Mouse (Mus musculus): ENCODE results near the gene Ankrd35. TPM values are rescaled to one million over a fixed set of nuclear protein-coding genes. Genes with fewer than 3 reads are reported as not detected.
"Not testable (repeated sequence)": the region's sequence is repeated elsewhere in the genome, so short reads cannot be mapped to it uniquely, and the experiment has no call there.

Ankrd35 gene
- total and polyA plus RNA-seq, 3 experiments = 0.80 to 1.2 (median 1.2) TPM

- Histone ChIP-seq H3K27me3 (ENCODE audit: control insufficient read depth, insufficient read depth, low read length) (no peaks in the 10 kb centered on the region), H3K36me3 (ENCODE audit: control insufficient read depth, insufficient read depth, low read length) (no peaks in the 10 kb centered on the region), H3K4me1 (ENCODE audit: control insufficient read depth, insufficient read depth, low read length) (peaks cover 2% of the 10 kb centered on the region), H3K9ac (ENCODE audit: low read depth, low read length) (no peak overlapping the region), H3K4me3 (no peak overlapping the region), H3K79me2 (replicated peaks; ENCODE audit: control insufficient read depth, insufficient read depth, low read length) (no peaks in the 10 kb centered on the region), H3K27ac (no peak overlapping the region)
- no peak for DNase-seq
- intact Hi-C loops (cut with DNase I) = loop anchor here (5.0 kb wide), 1 partner anchor 60 kb away; the partner anchor contains the start of gene Nudt17
- WGBS = 89% methylated on average over 3 of the region's 3 CpGs
- no peak for TF ChIP-seq EP300 (IDR thresholded peaks at IDR 0.05; ENCODE audit: insufficient read depth, low read depth, low read length)
Observed at GRCm38 (mm10) chr3:96647365-96647764, 22.6 kb upstream of the Ankrd35 start.

- no peaks in the 10 kb centered on the region for H3K27me3 ChIP-seq (ENCODE audit: control insufficient read depth, insufficient read depth, low read length)
- no peak overlapping the region for H3K27ac ChIP-seq
- TF ChIP-seq EP300 (IDR thresholded peaks at IDR 0.05; ENCODE audit: insufficient read depth, low read depth, low read length) (no peak), CTCF (IDR thresholded peaks at IDR 0.05) (no peak), POLR2A (IDR thresholded peaks at IDR 0.05; ENCODE audit: insufficient read depth, low read depth, low read length) (no peak)
- WGBS = 55% methylated on average over 2 of the region's 2 CpGs
- H3K4me1 ChIP-seq (ENCODE audit: control insufficient read depth, insufficient read depth, low read length) = peaks cover 2% of the 10 kb centered on the region; the same call in 1 of the 2 replicates
- no peak for DNase-seq
- no peaks in the 10 kb centered on the region for H3K79me2 ChIP-seq (replicated peaks; ENCODE audit: control insufficient read depth, insufficient read depth, low read length)
- intact Hi-C loops (cut with DNase I) = no loop called here
- no peaks in the 10 kb centered on the region for H3K36me3 ChIP-seq (ENCODE audit: control insufficient read depth, insufficient read depth, low read length)
- no peak overlapping the region for H3K9ac ChIP-seq (ENCODE audit: low read depth, low read length)
- no peak overlapping the region for H3K4me3 ChIP-seq
Observed at GRCm38 (mm10) chr3:96660901-96661300, 9.0 kb upstream of the Ankrd35 start.

- Histone ChIP-seq H3K27me3 (ENCODE audit: control insufficient read depth, insufficient read depth, low read length) (no peaks in the 10 kb centered on the region), H3K36me3 (ENCODE audit: control insufficient read depth, insufficient read depth, low read length) (no peaks in the 10 kb centered on the region), H3K27ac (no peak overlapping the region; the same call in 1 of the 2 replicates), H3K4me1 (ENCODE audit: control insufficient read depth, insufficient read depth, low read length) (peaks cover 2% of the 10 kb centered on the region; the same call in 1 of the 2 replicates), H3K4me3 (no peak overlapping the region), H3K79me2 (replicated peaks; ENCODE audit: control insufficient read depth, insufficient read depth, low read length) (no peaks in the 10 kb centered on the region), H3K9ac (ENCODE audit: low read depth, low read length) (no peak overlapping the region)
- no peak for TF ChIP-seq CTCF (IDR thresholded peaks at IDR 0.05)
- no peak for TF ChIP-seq EP300 (IDR thresholded peaks at IDR 0.05; ENCODE audit: insufficient read depth, low read depth, low read length)
- no peak for TF ChIP-seq POLR2A (IDR thresholded peaks at IDR 0.05; ENCODE audit: insufficient read depth, low read depth, low read length)
- 57% methylated on average over 8 of the region's 8 CpGs for WGBS
- no peak for DNase-seq
- intact Hi-C loops (cut with DNase I) = no loop called here
Observed at GRCm38 (mm10) chr3:96662731-96663316, 7.1 kb upstream of the Ankrd35 start.

- Histone ChIP-seq H3K27me3 (ENCODE audit: control insufficient read depth, insufficient read depth, low read length) (no peaks in the 10 kb centered on the region), H3K27ac (peak overlapping the region; percentile 34; the same call in 1 of the 2 replicates), H3K79me2 (replicated peaks; ENCODE audit: control insufficient read depth, insufficient read depth, low read length) (no peaks in the 10 kb centered on the region), H3K9ac (ENCODE audit: low read depth, low read length) (no peak overlapping the region), H3K36me3 (ENCODE audit: control insufficient read depth, insufficient read depth, low read length) (no peaks in the 10 kb centered on the region), H3K4me3 (peak overlapping the region; percentile 19), H3K4me1 (ENCODE audit: control insufficient read depth, insufficient read depth, low read length) (peaks cover 2% of the 10 kb centered on the region; the same call in 1 of the 2 replicates)
- peak; percentile 79 to 87 for DNase-seq
- TF ChIP-seq CTCF (IDR thresholded peaks at IDR 0.05) = peak; percentile 98
- no peak for TF ChIP-seq POLR2A (IDR thresholded peaks at IDR 0.05; ENCODE audit: insufficient read depth, low read depth, low read length)
- TF ChIP-seq EP300 (IDR thresholded peaks at IDR 0.05; ENCODE audit: insufficient read depth, low read depth, low read length) = peak; percentile 60; the same call in 1 of the 2 replicates
- WGBS = 5% methylated on average over 18 of the region's 18 CpGs
- intact Hi-C loops (cut with DNase I) = no loop called here
Observed at GRCm38 (mm10) chr3:96663432-96664239, 6.3 kb upstream of the Ankrd35 start.

GRCm38 (mm10) chr3:96665732-96666363 lies 4.1 kb upstream of the Ankrd35 start:
- H3K27ac ChIP-seq; H3K9ac ChIP-seq (ENCODE audit: low read depth, low read length); H3K79me2 ChIP-seq (replicated peaks; ENCODE audit: control insufficient read depth, insufficient read depth, low read length); H3K4me3 ChIP-seq; DNase-seq; H3K4me1 ChIP-seq (ENCODE audit: control insufficient read depth, insufficient read depth, low read length); H3K27me3 ChIP-seq (ENCODE audit: control insufficient read depth, insufficient read depth, low read length); H3K36me3 ChIP-seq (ENCODE audit: control insufficient read depth, insufficient read depth, low read length): not testable (repeated sequence)
- 88% methylated on average over 7 of the region's 7 CpGs for WGBS
- intact Hi-C loops (cut with DNase I) = loop anchor here (5.0 kb wide), 1 partner anchor 41 kb away; the partner anchor contains the start of gene Nudt17

Measured in heart, adult 2 months (tissue).